Mouse (Mus musculus) ovary, postnatal 10 days (tissue): ENCODE measurements around the gene Pde4dip.

Experiments
- DNase-seq: peaks from one replicate; pipeline ENCODE4 v3.0.0; 2022; ENCODE audit warnings: low spot score

Pde4dip gene

DNA sequence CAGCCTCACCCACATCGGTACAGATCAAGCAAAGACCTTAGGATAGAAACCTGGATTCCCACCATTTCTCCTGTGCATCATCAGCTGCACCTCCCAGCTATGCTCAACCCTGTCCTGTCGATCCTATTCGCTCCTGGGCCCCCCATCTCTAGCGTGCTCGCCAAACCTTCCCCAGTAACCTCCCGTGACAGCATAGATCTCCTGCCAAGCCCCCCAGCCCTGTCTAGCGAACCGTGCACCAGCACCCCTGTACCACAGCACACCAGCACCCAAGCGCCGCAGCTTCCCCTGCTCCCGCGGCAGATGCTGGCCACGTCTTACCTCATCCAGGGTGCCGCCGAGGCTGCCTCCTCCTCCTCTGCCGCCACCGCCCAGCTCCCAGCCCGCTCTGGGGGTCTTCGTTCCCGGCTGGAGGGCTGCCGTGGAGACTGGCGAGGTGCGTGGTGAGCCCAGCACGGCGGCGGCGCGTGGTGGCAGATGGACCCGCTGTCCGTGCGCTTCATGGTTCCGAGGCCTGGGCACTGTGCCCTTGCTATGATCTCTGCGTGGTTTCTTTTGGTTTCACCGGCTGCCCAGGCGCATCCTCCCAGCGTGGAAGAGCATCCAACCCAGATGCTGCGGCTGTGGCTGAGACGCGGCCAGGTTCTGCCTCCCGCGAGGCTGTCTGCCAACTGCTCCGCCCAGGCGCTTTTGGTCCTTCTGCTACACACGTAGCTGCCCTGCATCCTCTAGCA lies at the start of gene Pde4dip:
Pde4dip (minus strand) TSS at position 540 of the 734 bp plus-strand sequence.
- no peak for DNase-seq

DNA sequence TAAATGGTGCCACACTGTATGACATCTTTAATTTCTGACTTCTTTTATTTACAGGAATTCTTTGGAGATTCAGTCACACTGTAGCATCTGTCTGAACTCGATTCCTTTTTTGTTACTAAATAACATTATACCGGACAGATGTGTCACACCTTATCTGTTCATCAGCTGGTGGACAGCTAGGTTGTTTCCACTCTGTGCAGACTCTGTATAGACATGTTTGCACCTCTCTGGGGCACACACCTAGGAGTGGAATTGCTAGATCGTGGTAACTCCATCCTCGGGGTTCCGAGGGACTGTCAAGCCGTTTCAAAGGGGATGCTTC lies 49.4 kb upstream of the Pde4dip start:
- no peak for DNase-seq

DNA sequence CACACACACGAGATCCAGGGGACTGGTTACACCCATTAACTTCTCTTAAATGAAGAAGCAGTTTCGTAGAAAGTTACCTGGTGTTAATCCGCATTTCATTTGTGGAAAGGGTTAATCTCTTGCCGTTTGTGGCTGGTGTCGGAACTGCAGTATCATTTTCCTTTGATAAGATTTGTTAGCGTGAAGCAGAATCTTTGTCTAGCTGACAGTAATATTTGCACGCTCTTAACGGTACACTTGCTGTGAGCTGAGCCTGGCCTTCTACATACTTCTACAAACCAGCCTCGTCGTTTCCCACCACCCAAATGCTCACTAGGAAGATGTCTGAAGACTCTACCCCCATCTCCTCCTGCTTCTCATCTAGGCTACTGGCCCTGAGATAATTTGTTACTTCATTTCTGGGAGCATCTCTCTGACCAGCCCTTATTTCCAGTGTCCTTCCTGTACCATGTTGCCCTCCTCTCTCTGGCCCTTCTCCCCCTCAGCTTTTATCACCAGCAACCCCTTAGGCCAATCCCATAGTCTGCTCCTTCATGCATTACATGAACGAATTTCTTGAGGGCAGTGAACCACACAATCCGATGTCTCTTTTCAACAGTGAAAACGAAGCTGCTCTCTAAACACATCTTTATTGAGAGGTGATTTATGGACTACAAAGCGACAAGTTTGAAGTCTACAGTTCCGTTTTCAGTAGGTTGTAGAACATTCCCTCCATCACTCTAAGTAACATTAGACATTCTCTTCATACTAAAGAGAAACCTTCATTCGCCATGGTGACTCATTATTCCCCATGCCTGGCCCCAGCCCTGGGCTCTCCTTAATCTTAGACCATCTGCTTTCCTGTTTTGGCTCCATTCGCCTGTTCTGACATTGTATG lies 48.8 kb upstream of the Pde4dip start:
- DNase-seq, result no peak

DNA sequence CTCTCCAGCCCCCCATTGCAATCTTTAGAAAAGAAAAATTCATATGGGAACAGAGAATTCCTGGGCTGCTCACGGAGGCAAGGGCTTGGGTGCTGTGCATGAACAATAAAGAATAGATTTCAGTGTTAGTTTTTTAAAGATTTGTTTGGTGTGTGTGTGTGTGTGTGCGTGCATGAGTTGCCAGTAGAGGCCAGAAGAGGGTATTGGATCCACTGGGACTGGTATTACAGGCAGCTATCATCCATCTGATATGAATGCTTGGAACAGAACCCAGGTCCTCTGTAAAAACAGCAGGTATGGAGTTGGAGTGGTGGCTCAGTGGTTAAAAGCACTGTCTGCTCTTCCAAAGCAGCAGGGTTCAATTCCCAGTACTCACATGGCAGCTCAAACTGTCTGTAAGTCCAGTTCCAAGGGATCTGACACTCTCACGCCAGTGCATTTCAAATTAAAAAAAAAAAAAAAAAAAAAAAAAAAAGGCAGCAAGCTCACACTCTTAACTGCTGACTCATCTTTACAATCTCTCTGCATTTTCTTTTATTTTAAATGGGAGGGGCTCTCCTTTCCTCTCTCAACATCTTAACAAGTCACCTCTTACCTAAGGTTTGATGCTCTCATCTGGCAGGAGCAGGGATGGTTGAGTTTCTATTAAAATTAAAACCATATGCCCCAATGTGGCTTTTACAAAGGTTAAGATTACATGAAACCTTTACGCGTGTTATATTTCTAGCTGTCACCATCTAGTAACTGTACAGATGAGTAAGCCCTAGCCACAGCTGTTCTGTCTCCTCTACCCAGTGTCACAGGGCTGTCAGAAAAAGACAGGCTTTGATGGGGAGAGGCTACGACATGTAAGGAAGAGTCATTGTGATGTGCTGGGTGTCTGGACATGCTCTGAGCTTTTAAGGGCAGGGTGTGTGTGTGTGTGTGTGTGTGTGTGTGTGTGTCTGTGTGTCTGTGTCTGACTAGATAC lies 46.1 kb upstream of the Pde4dip start:
- DNase-seq, result no peak

DNA sequence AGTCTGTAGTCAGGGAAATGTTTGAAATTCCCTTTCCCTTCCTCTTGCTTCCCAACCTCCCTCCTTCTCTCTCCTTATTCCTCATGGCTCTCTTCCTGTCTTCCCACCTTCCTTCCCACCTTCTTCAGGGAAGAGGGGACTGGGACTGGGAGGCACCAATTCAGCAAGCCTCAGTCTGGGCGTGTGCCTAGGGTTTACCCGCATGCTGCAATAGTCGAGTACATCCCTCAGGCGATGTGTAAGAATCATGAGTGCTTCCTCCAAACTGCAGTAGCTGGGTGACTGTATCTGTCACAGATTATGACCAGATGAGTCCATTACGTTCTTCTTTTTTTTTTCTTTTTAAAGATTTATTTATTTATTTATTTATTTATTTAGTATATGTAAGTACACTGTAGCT lies 45.3 kb upstream of the Pde4dip start:
- no peak for DNase-seq

DNA sequence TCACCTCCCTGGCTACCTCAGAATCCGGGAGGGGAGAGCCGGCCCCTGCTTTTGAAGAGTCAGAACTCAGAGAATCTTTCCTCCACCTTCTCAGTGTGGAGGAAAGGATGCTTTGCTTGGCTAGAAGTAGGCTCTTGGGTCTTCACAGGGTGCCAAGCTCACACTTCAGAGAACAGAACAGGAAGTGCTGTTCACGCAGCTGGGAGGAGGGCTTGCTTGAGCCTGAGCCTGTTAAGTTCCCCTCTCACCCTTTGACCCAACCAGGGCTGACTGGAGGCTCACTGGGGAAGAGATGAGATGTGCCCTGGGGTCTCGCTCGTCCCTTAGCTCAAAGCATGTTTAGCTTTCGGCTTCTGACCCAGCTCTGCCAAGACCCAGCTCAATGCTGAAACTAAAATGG lies 44.7 kb upstream of the Pde4dip start:
- DNase-seq, result no peak

DNA sequence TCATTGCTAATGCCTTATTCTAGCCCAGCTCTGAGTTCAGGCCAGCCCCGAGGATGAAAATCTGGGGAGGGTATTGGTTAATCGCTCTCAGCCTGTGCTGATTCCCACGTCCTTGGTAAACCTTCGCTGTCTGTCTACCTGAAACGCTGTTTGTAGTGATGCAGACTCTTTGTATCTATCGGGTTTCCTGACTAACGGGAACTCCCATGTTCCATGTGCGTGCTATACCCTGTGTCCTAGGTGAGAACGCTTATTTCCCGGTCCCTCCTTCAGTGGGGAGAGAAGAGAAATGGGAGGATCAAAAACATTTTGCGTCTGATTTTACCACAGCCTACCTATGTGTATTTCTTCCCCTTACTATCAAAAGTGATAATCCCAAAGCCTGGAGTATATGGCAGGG lies 44.3 kb upstream of the Pde4dip start:
- no peak for DNase-seq

DNA sequence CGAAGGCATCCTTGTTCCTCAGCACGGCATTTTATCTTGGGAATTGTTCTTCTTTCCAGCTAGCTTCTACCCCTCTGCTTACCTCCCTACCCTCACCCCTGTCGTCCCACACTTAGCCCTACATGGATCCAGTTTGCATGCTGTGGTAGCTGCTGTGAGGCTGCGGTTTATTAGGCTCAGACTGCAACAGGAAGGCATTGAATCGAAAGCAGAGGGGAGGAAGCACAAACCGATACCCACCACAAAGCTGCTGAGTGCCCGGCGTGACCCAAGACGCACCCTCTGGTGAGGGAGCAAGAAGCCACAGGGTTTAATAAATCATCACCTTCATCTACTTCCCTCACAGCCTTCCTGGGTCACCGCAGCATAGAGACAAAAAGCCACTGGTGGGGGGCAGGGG lies 43.6 kb upstream of the Pde4dip start:
- DNase-seq, result no peak

DNA sequence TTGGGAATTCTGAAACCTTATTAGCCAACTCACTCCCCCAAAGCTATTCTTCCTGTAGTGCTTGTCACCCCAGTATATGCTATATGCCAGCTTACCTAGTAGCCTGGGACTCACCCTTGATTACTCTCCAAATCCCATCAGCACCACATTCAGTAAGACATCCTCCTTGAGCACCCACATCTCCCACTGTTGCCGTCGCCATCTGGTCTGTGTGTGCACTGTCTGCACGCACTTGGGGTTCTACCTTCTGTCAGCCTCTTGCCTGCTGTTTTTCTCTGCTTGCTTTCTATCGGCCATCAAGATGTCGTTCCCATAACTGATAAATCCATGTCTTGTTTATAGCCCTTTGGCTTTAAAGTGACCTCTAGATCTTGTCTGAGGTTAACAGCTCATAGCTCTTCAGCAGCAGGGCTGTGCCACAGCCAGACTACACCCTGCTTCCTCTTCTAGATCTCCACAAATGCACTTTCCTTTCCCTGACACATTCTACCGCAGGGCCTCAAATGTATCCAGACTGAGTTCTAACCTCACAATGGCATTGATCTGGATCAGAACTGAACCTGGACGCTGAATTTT lies 42.9 kb upstream of the Pde4dip start:
- DNase-seq, result no peak

DNA sequence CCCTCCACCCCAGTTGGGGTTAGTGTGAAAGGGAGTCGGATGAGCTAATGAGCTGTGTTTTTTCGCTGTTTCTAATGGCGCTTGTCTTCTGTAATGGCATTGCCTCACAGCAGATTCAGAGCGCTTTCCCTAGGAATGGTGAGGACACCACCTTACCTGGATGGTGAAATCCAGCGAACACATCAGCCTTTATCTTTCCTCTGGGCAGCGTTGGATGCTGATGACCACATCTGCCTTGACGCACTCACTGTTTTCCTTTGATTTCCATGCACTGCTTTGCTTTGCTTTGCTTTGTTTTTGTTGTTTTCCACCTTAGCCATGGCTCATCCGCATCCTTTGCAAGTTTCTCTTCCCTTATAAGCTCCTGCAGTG lies 42.3 kb upstream of the Pde4dip start:
- DNase-seq, result no peak

DNA sequence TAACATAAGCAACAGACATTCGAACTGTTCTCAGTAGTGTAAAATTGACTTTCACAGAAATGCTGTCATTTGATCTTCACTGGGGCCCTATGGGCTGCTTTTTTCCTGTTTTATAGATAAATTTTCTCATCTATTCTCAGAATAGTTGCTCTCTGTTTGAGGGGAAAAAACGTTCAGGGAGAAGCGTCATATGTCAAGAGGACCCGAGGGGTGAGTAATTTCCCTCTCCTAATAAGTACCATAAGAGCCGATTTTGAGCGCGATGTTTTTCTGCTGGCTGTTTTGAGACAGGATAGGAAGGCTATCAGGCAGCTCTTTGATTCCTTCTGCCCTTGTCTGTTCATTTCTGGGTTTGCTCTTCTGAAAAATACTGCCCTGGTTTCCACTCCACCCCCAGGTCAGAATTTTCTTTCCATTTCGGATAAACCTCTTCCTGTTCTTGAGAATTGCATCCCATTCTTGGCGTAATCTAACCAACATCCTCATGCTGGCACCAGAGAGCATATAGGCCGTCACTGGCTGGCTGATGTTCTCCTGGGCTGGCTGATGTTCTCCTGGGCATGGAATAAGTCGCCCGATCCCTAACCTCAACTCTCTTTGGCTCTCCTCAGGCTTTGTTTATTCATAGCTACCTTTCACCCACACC lies 41.8 kb upstream of the Pde4dip start:
- no peak for DNase-seq

DNA sequence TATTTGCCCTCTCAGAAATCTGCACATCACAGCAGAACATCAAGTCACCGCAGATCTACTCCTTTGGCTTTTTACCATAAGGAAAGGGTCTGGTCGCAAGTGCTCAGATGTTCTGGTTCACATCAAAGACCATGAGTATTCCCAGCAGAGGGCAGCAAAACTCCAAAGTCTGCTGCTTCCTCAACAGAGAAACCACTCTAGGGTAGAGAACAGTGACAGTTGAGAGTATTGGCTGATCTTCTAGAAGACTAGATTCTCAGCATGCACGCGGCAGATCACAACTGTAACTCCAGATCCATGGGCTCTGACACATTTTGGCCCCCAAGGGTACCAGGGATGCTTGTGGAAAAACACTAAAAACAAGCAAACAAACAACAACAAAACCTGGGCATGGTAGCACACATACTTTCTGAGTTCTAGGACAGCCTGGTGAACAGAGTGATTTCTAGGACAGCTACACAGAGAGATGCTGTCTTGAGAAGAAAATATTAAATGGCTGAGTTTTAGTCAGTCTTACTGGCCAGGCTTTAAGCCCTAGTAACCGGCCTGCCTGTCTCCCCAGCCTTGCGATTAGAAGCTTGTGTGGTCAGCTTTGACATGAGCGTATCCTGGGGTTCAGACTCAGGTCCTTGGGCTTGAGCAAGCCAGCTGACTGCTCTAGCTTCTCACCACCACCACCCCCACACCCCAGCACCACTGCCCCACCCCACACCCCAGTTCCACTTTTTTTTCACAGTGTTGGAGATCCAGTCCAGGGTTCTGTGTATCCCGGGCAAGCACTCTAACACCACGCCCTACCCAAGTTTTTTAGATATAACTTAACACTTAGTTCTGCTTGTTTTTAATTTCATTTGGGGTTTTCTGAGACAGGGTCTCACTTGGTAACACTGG lies 40.7 kb upstream of the Pde4dip start:
- peak; percentile 54 for DNase-seq

DNA sequence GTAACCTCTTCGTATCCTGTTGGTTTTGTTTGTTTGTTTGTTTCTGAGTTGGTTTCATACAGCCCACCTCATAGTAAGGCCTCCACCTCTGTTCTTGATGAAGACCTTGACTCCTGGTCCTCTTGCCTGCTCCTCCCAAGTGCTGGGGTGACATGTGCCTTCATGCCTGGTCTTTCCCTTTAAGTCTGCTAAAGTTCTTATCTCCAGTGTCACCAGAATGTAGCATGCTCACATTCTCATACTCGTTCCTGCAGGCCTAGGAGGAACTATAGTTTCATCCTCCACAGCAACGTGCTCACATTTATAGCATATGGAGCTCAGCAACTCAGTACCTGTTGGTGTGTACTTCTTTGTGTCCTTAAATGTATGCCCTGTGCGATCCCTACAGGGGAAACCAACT lies 38.8 kb upstream of the Pde4dip start:
- DNase-seq, result no peak

DNA sequence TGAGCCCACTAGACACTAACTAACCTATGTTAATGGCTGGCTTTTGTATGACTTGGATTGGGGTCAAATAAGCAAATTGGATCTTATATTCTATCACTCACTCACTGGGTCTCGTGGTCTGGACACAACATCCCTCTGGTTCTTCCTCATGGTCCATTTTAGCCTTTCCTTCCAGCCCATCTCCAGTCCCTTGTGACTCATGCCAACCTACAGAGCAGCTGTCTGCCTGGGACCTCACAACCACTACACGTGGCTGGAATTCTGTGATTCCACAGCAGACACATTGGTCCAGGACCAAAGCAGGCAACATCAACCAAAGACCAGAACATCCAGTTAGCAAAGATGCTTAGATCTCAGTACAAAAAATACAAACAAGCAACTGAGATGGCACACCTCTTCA lies 36.7 kb upstream of the Pde4dip start:
- no peak for DNase-seq

DNA sequence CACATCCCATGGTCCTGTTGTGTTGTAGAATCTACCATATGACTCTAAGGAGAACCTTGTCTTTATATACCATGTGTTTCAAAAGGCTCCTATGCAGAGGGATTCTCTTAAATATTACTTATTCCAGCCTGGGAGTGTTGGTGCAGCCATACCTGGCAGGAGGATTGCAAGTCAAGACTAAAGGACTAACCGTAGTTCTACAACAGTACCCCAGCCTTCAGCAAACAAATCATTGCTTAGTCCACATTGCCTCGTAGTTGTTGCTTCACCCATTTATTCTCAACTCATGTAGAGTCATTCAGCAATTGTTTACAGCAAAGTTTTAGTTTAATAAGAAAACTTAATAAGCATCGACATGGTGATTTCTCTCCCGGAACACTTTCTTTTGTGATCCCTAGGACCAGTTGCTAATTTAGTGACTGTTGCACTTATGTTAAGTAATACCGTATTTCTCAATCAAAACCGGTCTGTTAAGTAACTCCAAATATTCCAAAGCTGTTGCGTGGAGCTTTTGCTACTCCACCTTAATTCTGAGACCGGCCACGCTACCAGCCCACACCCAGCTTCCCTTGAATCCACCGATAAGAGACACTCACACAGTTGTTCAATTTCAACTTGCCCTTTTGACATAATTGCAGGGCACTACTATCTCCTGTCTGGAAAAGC lies 30.5 kb upstream of the Pde4dip start:
- DNase-seq, result no peak

DNA sequence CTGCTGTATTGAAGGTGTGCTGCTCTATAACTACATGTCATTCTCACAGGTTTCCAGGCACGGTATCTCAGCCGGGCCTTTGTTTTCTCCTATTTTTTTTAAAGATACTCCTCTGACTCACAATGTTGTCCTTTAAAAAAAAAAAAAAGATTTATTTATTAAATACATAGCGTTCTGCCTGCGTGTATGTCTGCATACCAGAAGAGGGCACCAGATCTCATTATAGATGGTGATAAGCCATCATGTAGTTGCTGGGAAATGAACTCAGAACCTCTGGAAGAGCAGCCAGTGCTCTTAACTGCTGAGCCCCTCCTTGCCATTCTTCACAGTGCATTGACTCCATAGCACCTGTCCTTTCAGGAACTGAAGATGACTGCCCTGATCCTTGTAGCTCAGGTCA lies 26.6 kb upstream of the Pde4dip start:
- no peak for DNase-seq

DNA sequence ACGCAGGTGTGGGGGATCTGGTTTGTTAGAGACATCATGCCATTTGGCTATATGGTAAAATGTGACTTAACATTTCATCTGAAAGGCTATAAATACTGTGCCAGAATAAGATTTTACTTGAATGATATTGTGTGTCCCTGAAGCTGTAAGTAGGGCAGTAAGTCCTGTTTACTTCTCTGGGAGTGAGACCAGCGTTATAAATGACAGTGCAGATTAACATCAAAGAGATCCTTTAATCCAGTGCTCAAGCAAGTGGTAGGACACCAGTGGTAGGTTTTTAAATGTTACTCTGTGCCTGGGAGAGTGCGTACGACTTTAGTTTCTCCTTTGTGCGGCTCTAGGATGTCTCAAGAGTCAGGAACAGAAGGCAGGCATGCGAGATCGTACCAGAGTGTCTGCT lies 22.6 kb upstream of the Pde4dip start:
- DNase-seq, result no peak

DNA sequence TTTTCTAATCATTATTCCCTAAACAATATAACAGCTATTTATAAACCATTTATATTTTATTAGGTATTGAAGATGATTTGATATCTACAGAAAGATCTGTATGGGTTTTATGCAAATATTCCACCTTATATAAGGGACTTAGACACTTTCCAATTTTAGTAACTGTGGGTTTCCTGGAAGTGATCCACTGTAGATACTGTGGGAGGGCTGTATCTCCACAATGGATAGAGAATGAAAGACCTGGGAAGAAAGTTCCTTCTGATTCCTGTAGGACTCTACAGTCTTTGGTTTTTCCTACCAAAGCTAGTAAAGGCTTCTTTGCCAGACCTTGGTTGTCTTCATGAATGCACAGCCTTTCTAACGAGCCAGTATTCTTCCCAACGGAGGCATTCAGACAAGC lies 21.2 kb upstream of the Pde4dip start:
- no peak for DNase-seq

DNA sequence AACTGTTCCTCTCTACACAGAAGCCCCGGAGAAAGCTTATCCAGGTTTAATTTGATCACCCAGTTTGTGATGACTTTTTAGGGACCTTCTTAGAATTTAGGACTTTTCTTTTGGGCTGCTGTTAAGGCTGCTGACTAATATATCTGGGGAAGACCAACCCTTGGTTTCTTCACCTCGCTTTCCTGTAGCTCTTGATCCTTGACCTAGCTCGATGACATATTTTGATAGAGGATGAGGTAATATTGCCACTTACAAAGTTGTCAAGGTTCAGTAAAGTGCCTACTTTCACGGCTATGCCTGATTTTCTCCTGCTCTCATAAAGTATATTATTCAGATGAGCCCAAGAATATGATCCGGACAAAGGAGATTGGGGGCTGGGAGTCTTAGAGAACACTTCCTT lies 13.1 kb upstream of the Pde4dip start:
- no peak for DNase-seq
